Mouse (Mus musculus) forebrain, embryonic 11.5 days (tissue): ENCODE results near the gene Krt32. TPM values are rescaled to one million over a fixed set of nuclear protein-coding genes. Genes with fewer than 3 reads are reported as not detected.

Source experiments
- ATAC-seq: fragments of 200-750 bp; cut with Nextera tagmentation; replicated peaks from 2 replicates; pipeline ENCODE4 v1.8.0; 2017; ENCODE audit warnings: moderate TSS enrichment; ENCODE audit not compliant: low FRiP score
- DNase-seq: peaks from one replicate; pipeline ENCODE4 v3.0.0-alpha.2; 2017; ENCODE audit warnings: low spot score
- H3K27ac ChIP-seq: fragments of 300-500 bp; sonication (generic); 2 replicates; pipeline ENCODE4 v1.5.1; 2014; ENCODE audit warnings: low read depth, low read length
- H3K27me3 ChIP-seq: fragments of 300-500 bp; sonication (generic); 2 replicates; pipeline ENCODE4 v1.6.1; 2014; ENCODE audit warnings: mild to moderate bottlenecking, low read length, mixed read lengths; ENCODE audit not compliant: control insufficient read depth, insufficient read depth
- H3K36me3 ChIP-seq: fragments of 300-500 bp; sonication (generic); 2 replicates; pipeline ENCODE4 v1.6.1; 2014; ENCODE audit warnings: mild to moderate bottlenecking, low read length, moderate library complexity, mixed read lengths; ENCODE audit not compliant: control insufficient read depth, insufficient read depth
- H3K4me1 ChIP-seq: fragments of 300-500 bp; sonication (generic); replicated peaks from 2 replicates; pipeline ENCODE4 v1.6.1; 2014; ENCODE audit warnings: low read length, mixed read lengths; ENCODE audit not compliant: control insufficient read depth, insufficient read depth
- H3K4me2 ChIP-seq: fragments of 300-500 bp; sonication (generic); 2 replicates; pipeline ENCODE4 v1.6.1; 2014; ENCODE audit warnings: low read depth, mild to moderate bottlenecking, low read length, moderate library complexity, mixed read lengths; ENCODE audit not compliant: severe bottlenecking
- H3K4me3 ChIP-seq: fragments of 300-500 bp; sonication (generic); 2 replicates; pipeline ENCODE4 v1.5.1; 2014; ENCODE audit warnings: low read depth, low read length
- H3K9ac ChIP-seq: fragments of 300-500 bp; sonication (generic); 2 replicates; pipeline ENCODE4 v1.6.1; 2014; ENCODE audit warnings: low read length
- H3K9me3 ChIP-seq: fragments of 300-500 bp; sonication (generic); 2 replicates; pipeline ENCODE4 v1.6.1; 2016; ENCODE audit warnings: low read length, mixed read lengths; ENCODE audit not compliant: control insufficient read depth
- WGBS: fragments of 180-500 bp; shearing (Covaris S2); extraction: QIAGEN DNeasy Blood & Tissue Kit; methylation state at CpG from one replicate; pipeline ENCODE4 v1.1.7; 2014; 5-methylcytosine and 5-hydroxymethylcytosine counted together
- polyA plus RNA-seq: library from polyadenylated mRNA; unstranded; fragments of >200 nt; fragmentation: Nextera tagmentation; extraction: Ambion mirVana; gene quantifications from 2 replicates; pipeline ENCODE4 v1.2.1, GENCODE M21; 2014

The Krt32 gene
- polyA plus RNA-seq, 1 experiment from 2014 or later, result not detected

DNA sequence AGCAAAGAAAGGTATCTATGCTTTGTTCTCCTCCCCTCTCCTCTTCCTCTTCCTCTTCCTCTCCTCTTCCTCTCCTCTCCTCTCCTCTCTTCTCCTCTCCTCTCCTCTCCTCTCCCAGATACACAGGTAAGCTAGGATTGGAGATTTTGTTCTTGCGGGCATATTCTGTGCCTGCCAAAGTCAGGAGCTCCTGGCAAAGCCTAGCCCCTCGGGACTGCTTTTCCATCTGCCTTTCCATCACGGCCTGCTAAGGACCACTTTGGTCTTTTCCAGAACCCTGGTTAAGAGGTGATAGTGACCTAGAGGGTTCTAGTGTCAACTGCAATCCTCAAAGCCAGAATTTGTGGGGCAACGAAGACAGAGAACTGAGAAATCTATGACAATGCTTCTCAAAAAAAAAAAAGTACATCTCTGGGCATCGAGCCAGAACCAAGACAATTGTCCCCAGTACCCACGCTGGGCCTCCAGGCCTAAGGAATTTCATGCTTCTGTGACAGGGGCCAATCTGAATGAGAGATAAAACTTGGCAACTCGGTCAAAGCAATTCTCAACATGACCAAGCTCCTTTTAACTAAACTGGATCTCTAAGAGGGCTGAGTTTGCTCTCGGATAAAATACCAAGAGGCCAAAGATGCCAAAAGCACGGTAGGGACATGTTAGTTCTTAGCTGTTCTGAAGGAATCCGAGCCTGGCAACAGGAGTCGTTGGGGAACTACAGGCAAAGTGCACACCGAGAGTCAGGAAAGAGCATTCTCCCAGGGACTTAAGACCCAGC lies 21.6 kb downstream of the Krt32 start:
- DNase-seq, result no peak
- Histone ChIP-seq H3K4me2 (no peak overlapping the region), H3K27ac (no peak overlapping the region), H3K9ac (no peak overlapping the region), H3K4me3 (no peak overlapping the region), H3K9me3 (no peaks in the 10 kb centered on the region), H3K4me1 (no peaks in the 10 kb centered on the region), H3K36me3 (no peaks in the 10 kb centered on the region), H3K27me3 (no peaks in the 10 kb centered on the region)
- ATAC-seq, result no peak
- 85% methylated on average over 12 of the region's 12 CpGs for WGBS

GRCm38 (mm10) chr11:100058875-100059274 lies 29.2 kb downstream of the Krt32 start:
- Histone ChIP-seq H3K4me3 (no peak overlapping the region), H3K9ac (no peak overlapping the region), H3K27me3 (no peaks in the 10 kb centered on the region), H3K36me3 (no peaks in the 10 kb centered on the region), H3K4me1 (no peaks in the 10 kb centered on the region), H3K27ac (no peak overlapping the region), H3K9me3 (no peaks in the 10 kb centered on the region), H3K4me2 (no peak overlapping the region)
- DNase-seq (no peak), ATAC-seq (no peak)
- 72% methylated on average over 8 of the region's 8 CpGs for WGBS

DNA sequence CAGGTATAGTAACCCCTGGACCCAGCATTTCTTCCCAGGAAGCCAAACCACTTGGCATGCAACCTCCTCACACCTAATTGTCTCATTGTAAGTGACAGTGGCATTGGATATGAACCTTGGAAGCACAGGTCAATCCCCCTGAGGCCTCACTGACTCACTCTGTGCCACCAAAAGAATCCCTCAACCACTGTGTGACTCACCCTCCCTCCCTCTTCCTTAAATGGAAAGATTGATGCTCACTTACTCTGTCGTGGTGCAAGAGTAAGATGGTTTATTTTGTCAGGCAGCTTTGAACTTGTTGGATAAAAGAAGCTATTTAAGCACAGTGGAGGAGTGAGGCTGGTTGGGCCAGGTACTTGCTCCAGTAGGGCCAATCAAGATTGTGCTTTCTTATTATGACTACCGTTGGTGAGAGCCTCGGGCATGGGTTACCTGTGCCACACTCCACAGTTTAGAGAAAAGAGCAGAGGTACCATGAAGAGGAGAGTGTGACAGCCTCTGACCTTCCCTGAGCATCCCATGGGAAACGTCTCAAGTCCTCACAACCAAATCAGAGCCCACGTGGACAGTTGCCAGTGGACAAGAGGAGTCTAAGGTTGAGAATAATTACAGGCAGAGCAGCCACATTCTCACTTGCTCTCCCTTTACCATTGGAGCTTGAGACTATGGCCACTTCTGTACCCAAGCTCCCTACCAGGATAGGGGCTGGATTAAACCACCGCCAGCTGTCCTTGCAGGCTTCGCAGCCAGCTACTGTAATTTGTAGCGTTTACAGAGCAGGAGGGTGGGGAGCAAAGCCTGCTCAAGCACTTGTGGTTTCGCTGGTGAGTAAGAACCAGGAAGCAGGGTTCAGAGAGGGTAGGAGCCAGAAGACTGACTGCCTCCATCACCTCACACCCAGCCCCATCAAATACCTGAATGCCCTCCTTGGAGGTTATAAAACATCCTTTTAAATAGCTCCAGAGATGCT lies 32.1 kb downstream of the Krt32 start:
- Histone ChIP-seq H3K4me1 (no peaks in the 10 kb centered on the region), H3K9me3 (no peaks in the 10 kb centered on the region), H3K36me3 (no peaks in the 10 kb centered on the region), H3K4me3 (no peak overlapping the region), H3K4me2 (no peak overlapping the region), H3K27ac (no peak overlapping the region), H3K9ac (no peak overlapping the region), H3K27me3 (no peaks in the 10 kb centered on the region)
- ATAC-seq (no peak), DNase-seq (no peak)
- 79% methylated on average over 9 of the region's 9 CpGs for WGBS

- H3K36me3 ChIP-seq, result no peaks in the 10 kb centered on the region
- no peak within 1 kb of the TSS for H3K27ac ChIP-seq
- H3K9me3 ChIP-seq, result no peaks in the 10 kb centered on the region
- no peak for DNase-seq
- no peak for ATAC-seq
- WGBS, result 88% methylated on average over 3 of the region's 3 CpGs
- no peak within 1 kb of the TSS for H3K9ac ChIP-seq
- no peak within 1 kb of the TSS for H3K4me2 ChIP-seq
- no peak within 1 kb of the TSS for H3K4me3 ChIP-seq
- H3K4me1 ChIP-seq, result no peaks in the 10 kb centered on the region
- no peaks in the 10 kb centered on the region for H3K27me3 ChIP-seq
Measured at GRCm38 (mm10) chr11:100050451-100050850, 37.6 kb downstream of the Krt32 start, which contains the start of gene Krt31. Krt31 (minus strand) TSS chr11:100050551.

DNA sequence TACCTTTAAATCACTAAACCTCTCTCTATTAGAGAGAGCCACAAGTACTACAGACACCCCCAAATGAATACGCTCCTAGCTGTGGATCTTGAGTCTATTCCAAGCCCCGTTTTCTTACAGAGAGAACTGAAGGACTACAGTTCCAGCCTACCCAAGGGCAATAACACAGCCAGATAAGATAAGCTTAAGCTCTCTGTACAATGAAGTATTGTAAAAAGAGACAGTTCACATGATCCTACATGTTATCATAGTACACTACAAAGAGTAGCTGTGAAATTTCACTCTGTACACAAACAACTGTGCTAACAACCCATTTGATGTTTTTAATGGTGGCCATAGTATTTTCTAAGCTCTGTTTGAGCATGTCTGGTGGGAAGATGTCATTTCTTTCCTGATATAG lies 40.8 kb downstream of the Krt32 start:
- ATAC-seq (no peak), DNase-seq (no peak)
- Histone ChIP-seq H3K4me1 (no peaks in the 10 kb centered on the region), H3K9ac (no peak overlapping the region), H3K4me3 (no peak overlapping the region), H3K4me2 (no peak overlapping the region), H3K27me3 (no peaks in the 10 kb centered on the region), H3K27ac (no peak overlapping the region), H3K9me3 (no peaks in the 10 kb centered on the region), H3K36me3 (no peaks in the 10 kb centered on the region)
- 90% methylated on average over 2 of the region's 2 CpGs for WGBS

- Histone ChIP-seq H3K27me3 (no peaks in the 10 kb centered on the region), H3K4me1 (no peaks in the 10 kb centered on the region), H3K36me3 (no peaks in the 10 kb centered on the region), H3K9ac (no peak overlapping the region), H3K4me3 (no peak overlapping the region), H3K27ac (no peak overlapping the region), H3K9me3 (no peaks in the 10 kb centered on the region), H3K4me2 (no peak overlapping the region)
- no peak for DNase-seq
- no peak for ATAC-seq
- WGBS, result 87% methylated on average over 6 of the region's 6 CpGs
Measured at GRCm38 (mm10) chr11:100046303-100046866, 41.6 kb downstream of the Krt32 start.

- Histone ChIP-seq H3K4me3 (no peak within 1 kb of the TSS), H3K4me2 (no peak within 1 kb of the TSS), H3K27ac (no peak within 1 kb of the TSS), H3K9ac (no peak within 1 kb of the TSS), H3K4me1 (no peaks in the 10 kb centered on the region), H3K36me3 (no peaks in the 10 kb centered on the region), H3K27me3 (no peaks in the 10 kb centered on the region), H3K9me3 (no peaks in the 10 kb centered on the region)
- WGBS, result 87% methylated on average over 6 of the region's 6 CpGs
- DNase-seq, result no peak
- no peak for ATAC-seq
Measured at GRCm38 (mm10) chr11:100041454-100041853, 46.6 kb downstream of the Krt32 start, which contains the start of gene Krt34. Krt34 (minus strand) TSS chr11:100041554.
